Mouse (Mus musculus) kidney, embryonic 15.5 days (tissue): ENCODE data around the gene Pkp1. TPM values are rescaled to one million over a fixed set of nuclear protein-coding genes. Genes with fewer than 3 reads are reported as not detected.
A peak's percentile ranks its signal among the peaks of the same experiment; 100 is the strongest.

Experiments used
- ATAC-seq: fragments of 200-750 bp; cut with Nextera tagmentation; replicated peaks from 2 replicates; pipeline ENCODE4 v1.8.0; 2017; ENCODE audit warnings: moderate TSS enrichment; ENCODE audit not compliant: low FRiP score
- H3K27ac ChIP-seq: fragments of 300-500 bp; sonication (generic); 2 replicates; pipeline ENCODE4 v1.5.1; 2015; ENCODE audit warnings: mild to moderate bottlenecking, inconsistent platforms
- H3K27me3 ChIP-seq: fragments of 300-500 bp; sonication (generic); 2 replicates; pipeline ENCODE4 v1.6.1; 2015; ENCODE audit warnings: inconsistent platforms
- H3K36me3 ChIP-seq: fragments of 300-500 bp; sonication (generic); 2 replicates; pipeline ENCODE4 v1.6.1; 2015; ENCODE audit warnings: inconsistent platforms
- H3K4me1 ChIP-seq: fragments of 300-500 bp; sonication (generic); 2 replicates; pipeline ENCODE4 v1.6.1; 2015; ENCODE audit warnings: inconsistent platforms
- H3K4me2 ChIP-seq: fragments of 300-500 bp; sonication (generic); 2 replicates; pipeline ENCODE4 v1.6.1; 2015; ENCODE audit warnings: moderate library complexity, mild to moderate bottlenecking, inconsistent platforms
- H3K4me3 ChIP-seq: fragments of 300-500 bp; sonication (generic); replicated peaks from 2 replicates; pipeline ENCODE4 v1.5.1; 2015; ENCODE audit warnings: mild to moderate bottlenecking, inconsistent platforms
- H3K9ac ChIP-seq: fragments of 300-500 bp; sonication (generic); 2 replicates; pipeline ENCODE4 v1.6.1; 2015; ENCODE audit warnings: mild to moderate bottlenecking, inconsistent platforms
- H3K9me3 ChIP-seq: fragments of 300-500 bp; sonication (generic); replicated peaks from 2 replicates; pipeline ENCODE4 v1.6.1; 2016; ENCODE audit warnings: inconsistent platforms
- WGBS: fragments of 180-500 bp; shearing (Covaris S2); methylation state at CpG from one replicate; pipeline ENCODE4 v1.1.7; 2015; ENCODE audit warnings: mixed read lengths; 5-methylcytosine and 5-hydroxymethylcytosine counted together
- polyA plus RNA-seq: library from polyadenylated mRNA; unstranded; fragments of >200 nt; fragmentation: Nextera tagmentation; extraction: Ambion mirVana; gene quantifications from 2 replicates; pipeline ENCODE4 v1.2.1, GENCODE M21; 2015

Pkp1 gene
- polyA plus RNA-seq, 1 experiment from 2014 or later: 0.35 TPM

DNA sequence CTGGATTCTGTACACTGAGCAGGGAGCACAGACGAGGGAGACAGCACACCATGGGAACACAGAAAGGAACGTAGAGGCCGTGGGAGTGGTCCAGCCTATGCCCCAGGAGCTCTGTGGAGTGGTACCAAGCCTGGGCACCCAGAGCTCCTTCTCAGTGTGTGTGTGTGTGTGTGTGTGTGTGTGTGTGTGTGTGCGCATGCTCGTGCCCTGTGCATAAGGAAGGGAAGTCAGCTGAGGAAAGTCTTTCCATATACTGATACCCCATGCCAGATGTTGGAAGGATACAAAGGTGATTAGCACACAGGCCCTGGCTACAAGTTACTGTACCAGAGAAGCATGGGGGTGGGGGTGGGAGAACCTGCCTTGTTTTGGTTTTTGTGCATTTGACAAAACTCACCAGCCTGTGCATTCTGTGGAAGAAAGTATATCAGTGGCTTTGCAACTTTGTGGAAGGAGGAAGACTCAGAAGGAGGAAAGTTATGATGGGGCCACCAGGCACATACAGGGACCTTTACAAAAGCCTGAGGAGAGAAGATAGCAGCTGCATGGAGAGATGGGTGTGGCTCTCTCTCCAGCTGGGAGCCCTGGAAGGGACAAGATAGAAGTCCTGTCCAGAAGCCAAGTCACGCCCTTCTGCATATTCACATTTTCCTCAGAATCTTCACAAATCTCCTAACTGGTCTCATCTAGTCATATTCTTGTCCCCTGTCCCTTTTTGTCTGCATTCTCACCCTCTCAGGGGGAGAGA, 22.4 kb upstream of the Pkp1 start:
- Histone ChIP-seq H3K27ac (no peak overlapping the region), H3K9ac (no peak overlapping the region), H3K4me3 (no peak overlapping the region), H3K4me2 (no peak overlapping the region), H3K27me3 (0 out of 2 replicates have a peak, but pooled peaks cover 19% of the 10 kb centered on the region), H3K36me3 (no peaks in the 10 kb centered on the region), H3K4me1 (0 out of 2 replicates have a peak, but pooled peaks cover 2% of the 10 kb centered on the region), H3K9me3 (no peaks in the 10 kb centered on the region)
- peak; percentile 74; the same call in 1 of the 2 replicates for ATAC-seq
- WGBS: 73% methylated on average over 6 of the region's 6 CpGs

DNA sequence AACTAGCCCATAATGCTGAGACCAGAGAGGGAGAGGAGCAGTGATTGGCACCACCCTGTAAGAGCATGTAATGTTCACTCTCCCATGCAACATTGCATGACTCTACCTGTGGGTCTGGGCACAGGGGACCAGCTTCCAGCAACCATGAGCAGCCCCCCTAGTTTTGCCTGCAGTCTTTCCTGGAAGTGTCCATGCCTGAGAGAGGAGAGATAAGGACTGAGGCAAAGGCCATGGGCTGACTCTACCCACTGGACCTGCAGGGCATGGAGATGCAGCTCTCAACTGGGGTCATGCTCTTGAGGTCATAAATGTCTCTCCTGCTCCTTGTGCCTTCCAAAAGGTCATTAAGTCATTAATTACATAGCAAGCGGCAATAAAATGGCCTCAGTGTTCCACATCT, 17.1 kb upstream of the Pkp1 start:
- 36% methylated on average over 1 of the region's 1 CpGs for WGBS
- ATAC-seq: no peak
- H3K4me2 ChIP-seq: no peak overlapping the region

DNA sequence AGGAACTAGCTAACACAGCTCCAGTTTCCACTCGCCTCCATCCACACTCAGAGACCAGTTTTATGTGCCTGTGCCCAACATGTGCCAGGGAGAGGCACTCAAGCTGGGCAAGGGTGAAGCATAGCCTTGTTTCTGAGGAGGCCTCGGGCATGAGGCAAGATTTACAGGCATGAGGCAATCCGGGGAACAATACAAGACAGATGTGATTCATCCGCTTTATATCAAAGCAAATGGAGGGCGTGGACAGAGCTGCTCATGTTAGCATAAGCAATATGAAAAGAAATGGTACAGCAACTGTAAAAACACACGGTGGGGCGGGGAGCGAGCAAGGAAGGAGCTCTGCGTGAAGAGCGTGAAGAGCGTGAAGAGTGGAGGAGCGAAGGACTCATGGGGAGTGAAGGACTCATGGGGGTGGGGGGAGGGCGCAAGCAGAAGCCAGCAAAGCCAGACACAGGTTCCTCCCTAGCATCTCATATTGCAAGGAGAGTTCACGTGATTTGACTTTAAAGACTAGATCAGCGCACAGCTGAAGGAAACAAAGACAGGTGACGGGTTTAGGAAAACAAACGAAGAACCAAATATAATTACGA, 14.8 kb upstream of the Pkp1 start:
- ATAC-seq: peak; percentile 70; the same call in 1 of the 2 replicates
- no peaks in the 10 kb centered on the region for H3K27me3 ChIP-seq
- 48% methylated on average over 18 of the region's 18 CpGs for WGBS

More for the DNA sequence above, 17.1 kb upstream of the Pkp1 start:
- H3K9ac ChIP-seq: no peak overlapping the region
- no peaks in the 10 kb centered on the region for H3K36me3 ChIP-seq
- no peak overlapping the region for H3K27ac ChIP-seq
- H3K4me1 ChIP-seq: peaks cover 4% of the 10 kb centered on the region; the same call in 1 of the 2 replicates
- H3K27me3 ChIP-seq: no peaks in the 10 kb centered on the region
- no peaks in the 10 kb centered on the region for H3K9me3 ChIP-seq
- no peak overlapping the region for H3K4me3 ChIP-seq

DNA sequence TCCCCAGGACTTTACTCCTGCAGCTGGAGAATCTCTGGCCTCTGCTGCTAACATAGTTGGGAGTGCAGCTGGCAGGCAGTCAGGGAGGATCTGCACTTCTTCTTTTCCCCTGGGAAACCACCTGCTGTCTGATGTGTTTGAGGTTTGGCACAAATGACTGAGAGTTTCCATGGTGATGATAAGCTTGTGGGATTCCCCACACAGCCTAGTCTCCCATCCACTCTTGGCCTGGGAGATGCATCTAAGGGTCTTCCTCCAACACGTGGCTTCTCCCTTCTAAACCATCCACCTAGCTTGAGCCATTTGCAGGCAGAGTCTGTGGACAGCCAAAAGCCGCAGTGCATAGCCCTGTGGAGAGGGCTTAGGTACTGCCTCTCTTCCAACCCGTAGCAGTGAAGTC, 10.9 kb upstream of the Pkp1 start:
- Histone ChIP-seq H3K36me3 (no peaks in the 10 kb centered on the region), H3K9ac (no peak overlapping the region), H3K27ac (no peak overlapping the region), H3K4me1 (peaks cover 4% of the 10 kb centered on the region; the same call in 1 of the 2 replicates), H3K4me2 (no peak overlapping the region), H3K9me3 (no peaks in the 10 kb centered on the region), H3K27me3 (no peaks in the 10 kb centered on the region), H3K4me3 (no peak overlapping the region)
- no peak for ATAC-seq
- 59% methylated on average over 3 of the region's 3 CpGs for WGBS

More for the DNA sequence above, 14.8 kb upstream of the Pkp1 start:
- Histone ChIP-seq H3K4me1 (peaks cover 4% of the 10 kb centered on the region; the same call in 1 of the 2 replicates), H3K27ac (0 out of 2 replicates have a peak overlapping the region, but pooled peaks have one; percentile 34), H3K9me3 (no peaks in the 10 kb centered on the region), H3K4me2 (peak overlapping the region; percentile 3; the same call in 1 of the 2 replicates), H3K4me3 (no peak overlapping the region), H3K9ac (no peak overlapping the region), H3K36me3 (no peaks in the 10 kb centered on the region)

DNA sequence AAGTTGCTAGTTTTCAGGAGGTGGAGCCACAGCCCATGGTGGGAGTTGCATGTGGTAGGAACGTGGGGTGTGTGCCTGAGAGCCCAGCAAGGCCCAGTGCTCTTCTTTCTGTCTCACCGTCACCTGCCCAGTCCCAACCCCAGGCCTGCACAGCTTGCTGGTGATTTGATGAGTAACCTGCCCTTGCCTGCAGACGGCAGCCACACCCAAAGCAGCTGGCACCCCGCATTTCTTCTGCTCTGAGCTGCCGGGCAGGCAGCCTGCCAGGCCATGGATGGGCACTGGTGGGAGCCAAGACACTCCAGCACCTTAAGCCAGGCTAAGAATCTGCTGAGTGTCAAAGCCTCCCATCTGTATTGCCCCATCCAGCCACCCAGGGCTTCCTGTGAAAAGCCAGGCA, 6.8 kb upstream of the Pkp1 start:
- Histone ChIP-seq H3K4me1 (no peaks in the 10 kb centered on the region), H3K9me3 (no peaks in the 10 kb centered on the region), H3K36me3 (no peaks in the 10 kb centered on the region), H3K9ac (no peak overlapping the region), H3K4me2 (no peak overlapping the region), H3K4me3 (no peak overlapping the region), H3K27me3 (peaks cover 38% of the 10 kb centered on the region), H3K27ac (no peak overlapping the region)
- 72% methylated on average over 5 of the region's 5 CpGs for WGBS
- no peak for ATAC-seq

DNA sequence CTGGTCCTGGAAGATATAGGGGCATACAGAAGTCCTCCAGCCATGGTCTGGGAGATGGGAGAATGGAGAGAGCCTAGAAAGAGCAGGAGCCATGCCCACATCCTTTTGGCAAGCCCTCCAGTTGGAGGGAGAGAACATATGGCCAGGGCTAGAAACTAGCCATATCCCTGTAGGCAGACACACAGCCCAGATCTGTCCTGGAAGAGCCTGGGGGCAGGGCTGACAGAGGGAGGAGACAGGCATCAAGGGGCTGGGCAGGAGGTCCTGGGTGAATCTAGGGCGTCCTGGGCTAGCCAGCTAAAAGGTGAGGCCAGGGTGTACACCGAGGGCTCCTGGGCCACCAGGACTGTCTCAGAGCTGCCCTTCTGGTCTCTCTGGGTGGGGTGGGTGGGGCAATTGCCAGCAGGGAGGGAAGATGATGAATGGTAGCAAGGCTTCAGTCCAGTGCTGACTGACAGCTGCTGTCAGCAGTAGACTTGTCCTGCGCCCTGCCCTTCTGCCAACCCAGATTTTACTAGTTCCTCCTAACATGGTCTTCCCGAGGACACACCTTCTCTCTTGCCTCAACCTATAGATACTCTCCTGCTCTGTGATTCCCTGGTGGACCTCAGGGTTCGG, 5.5 kb upstream of the Pkp1 start:
- Histone ChIP-seq H3K27ac (no peak overlapping the region), H3K27me3 (peaks cover 51% of the 10 kb centered on the region), H3K4me3 (no peak overlapping the region), H3K36me3 (no peaks in the 10 kb centered on the region), H3K9me3 (no peaks in the 10 kb centered on the region), H3K9ac (no peak overlapping the region), H3K4me2 (no peak overlapping the region), H3K4me1 (no peaks in the 10 kb centered on the region)
- ATAC-seq: no peak
- WGBS: 73% methylated on average over 5 of the region's 5 CpGs

DNA sequence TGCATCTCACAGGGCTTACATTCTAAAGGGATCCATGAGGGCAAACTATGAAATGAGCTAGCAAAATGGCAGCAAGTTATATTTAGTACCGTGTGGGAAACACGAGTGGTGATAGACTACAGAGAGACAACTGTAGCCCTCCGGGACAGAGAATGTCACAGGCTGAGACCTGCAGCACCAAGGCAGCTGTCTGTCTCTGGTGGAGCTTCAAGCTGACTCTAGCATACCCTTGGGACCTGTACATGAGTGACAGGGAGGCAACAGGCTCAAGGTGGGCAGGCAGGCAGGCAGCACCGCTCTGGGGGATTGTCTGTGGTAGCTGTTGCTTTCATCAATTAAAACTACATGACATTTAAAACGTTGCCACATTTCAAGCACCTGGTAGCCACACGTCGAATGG, 4.2 kb upstream of the Pkp1 start:
- ATAC-seq: no peak
- peaks cover 64% of the 10 kb centered on the region for H3K27me3 ChIP-seq
- WGBS: 76% methylated on average over 7 of the region's 7 CpGs

DNA sequence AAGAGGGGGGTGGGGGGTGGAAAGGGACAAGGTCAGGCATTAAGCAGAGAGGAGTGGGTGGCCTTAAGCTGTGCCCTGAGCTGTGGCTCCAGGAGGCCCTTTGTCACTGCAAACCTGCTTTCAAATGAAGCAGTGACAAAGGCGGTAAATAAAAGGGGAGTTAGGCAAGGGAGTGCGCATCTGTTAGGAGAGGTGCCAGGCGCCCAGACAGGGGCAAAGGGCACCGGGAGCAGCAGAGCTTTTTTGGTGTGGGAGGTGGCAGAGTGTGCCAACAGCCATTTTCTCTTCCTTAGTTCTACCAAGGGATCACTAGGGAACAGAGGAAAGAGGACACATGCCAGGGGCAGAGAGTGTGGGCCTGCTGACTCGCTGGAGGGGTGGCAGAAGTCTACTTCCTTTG, 1.8 kb downstream of the Pkp1 start:
- Histone ChIP-seq H3K27ac (no peak overlapping the region), H3K9me3 (no peaks in the 10 kb centered on the region), H3K9ac (no peak overlapping the region), H3K4me2 (no peak overlapping the region), H3K27me3 (peaks cover 84% of the 10 kb centered on the region), H3K4me1 (peaks cover 10% of the 10 kb centered on the region; the same call in 1 of the 2 replicates), H3K4me3 (no peak overlapping the region), H3K36me3 (no peaks in the 10 kb centered on the region)
- 11% methylated on average over 5 of the region's 5 CpGs for WGBS
- ATAC-seq: no peak

More for the DNA sequence above, 4.2 kb upstream of the Pkp1 start:
- Histone ChIP-seq H3K36me3 (no peaks in the 10 kb centered on the region), H3K9ac (no peak overlapping the region), H3K27ac (no peak overlapping the region), H3K4me3 (no peak overlapping the region), H3K9me3 (no peaks in the 10 kb centered on the region), H3K4me1 (peaks cover 10% of the 10 kb centered on the region; the same call in 1 of the 2 replicates), H3K4me2 (no peak overlapping the region)

DNA sequence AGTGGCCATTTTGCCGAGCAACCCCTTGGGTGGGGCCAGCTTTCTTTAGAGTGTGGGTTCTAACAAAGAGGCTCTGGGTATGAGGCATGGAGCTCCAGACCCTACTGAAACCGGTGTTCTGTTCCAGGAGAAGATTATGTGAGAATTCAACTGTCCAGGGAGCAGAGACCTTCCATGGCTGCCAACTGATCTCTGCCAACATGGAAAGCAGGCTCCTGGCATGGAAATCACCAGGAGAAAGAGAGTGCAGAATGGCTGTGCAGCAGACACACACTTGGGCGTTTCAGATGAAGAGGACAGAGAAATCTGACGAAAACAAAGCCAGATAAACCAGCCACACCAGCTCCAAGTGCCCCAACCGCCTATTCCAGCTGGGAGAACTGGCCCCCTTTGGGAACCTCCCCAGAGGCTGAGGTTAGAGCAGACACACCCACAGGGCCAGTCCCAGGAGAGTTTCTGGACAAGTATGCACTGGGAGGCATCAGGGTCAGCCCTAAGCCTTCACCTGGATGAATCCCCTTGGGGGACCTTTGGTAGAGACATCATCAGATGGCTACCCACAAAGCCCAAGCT, 2.4 kb downstream of the Pkp1 start:
- H3K4me2 ChIP-seq: no peak overlapping the region
- peaks cover 10% of the 10 kb centered on the region; the same call in 1 of the 2 replicates for H3K4me1 ChIP-seq
- H3K27me3 ChIP-seq: peaks cover 78% of the 10 kb centered on the region
- H3K9ac ChIP-seq: no peak overlapping the region
- H3K36me3 ChIP-seq: no peaks in the 10 kb centered on the region
- H3K27ac ChIP-seq: no peak overlapping the region
- H3K4me3 ChIP-seq: no peak overlapping the region
- H3K9me3 ChIP-seq: no peaks in the 10 kb centered on the region
- WGBS: 56% methylated on average over 5 of the region's 5 CpGs
- ATAC-seq: no peak

DNA sequence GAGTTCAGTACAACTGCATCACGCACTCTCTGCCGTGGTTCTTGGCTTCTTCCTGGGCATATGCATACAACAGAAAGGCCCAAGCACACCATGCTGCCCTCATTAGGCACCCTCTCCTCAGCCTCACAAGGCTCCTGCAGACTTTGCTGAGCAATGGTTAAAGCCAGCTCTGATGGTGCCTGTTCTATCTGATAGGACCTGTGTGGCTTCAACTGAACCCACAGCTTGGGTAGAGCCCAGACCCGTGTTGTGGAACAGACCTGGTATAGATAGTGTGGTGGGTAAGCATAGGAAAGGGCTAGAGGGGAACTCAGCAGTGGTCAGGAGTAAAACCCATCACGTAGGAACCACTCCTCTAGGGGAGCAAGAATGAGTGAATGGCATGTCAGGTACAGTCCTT, 5.3 kb downstream of the Pkp1 start:
- H3K27ac ChIP-seq: no peak overlapping the region
- peaks cover 66% of the 10 kb centered on the region for H3K27me3 ChIP-seq
- 76% methylated on average over 4 of the region's 4 CpGs for WGBS

DNA sequence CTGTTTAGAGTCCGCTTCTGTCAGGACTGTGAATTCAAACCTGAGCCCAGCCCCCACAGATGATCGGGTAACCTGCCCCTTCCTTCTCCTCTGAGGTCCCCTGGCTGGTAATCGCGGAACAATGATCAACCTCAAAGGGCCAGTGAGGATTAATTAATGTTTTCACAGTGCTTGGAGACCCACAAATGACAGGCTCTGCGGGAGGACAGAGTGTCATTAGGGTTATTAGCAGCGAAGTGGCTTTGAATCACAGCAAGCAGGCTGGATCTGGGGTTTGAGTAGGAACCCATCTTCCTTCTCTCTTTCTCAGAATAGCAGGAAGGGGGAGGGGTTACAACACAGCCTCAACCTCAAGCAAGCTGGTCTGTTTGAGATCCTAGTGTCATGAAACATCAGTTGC, 9.6 kb downstream of the Pkp1 start:
- 5% methylated on average over 6 of the region's 6 CpGs for WGBS
- 0 out of 2 replicates have a peak overlapping the region, but pooled peaks have one; percentile 8 for H3K9ac ChIP-seq
- no peaks in the 10 kb centered on the region for H3K36me3 ChIP-seq
- no peak overlapping the region for H3K4me3 ChIP-seq
- no peak overlapping the region for H3K4me2 ChIP-seq
- ATAC-seq: no peak
- peaks cover 4% of the 10 kb centered on the region; the same call in 1 of the 2 replicates for H3K4me1 ChIP-seq
- H3K9me3 ChIP-seq: no peaks in the 10 kb centered on the region
- H3K27me3 ChIP-seq: peaks cover 27% of the 10 kb centered on the region
- H3K27ac ChIP-seq: no peak overlapping the region

More for the DNA sequence above, 5.3 kb downstream of the Pkp1 start:
- Histone ChIP-seq H3K9ac (no peak overlapping the region), H3K4me3 (no peak overlapping the region), H3K9me3 (no peaks in the 10 kb centered on the region), H3K4me1 (peaks cover 6% of the 10 kb centered on the region), H3K4me2 (no peak overlapping the region), H3K36me3 (no peaks in the 10 kb centered on the region)
- no peak for ATAC-seq

DNA sequence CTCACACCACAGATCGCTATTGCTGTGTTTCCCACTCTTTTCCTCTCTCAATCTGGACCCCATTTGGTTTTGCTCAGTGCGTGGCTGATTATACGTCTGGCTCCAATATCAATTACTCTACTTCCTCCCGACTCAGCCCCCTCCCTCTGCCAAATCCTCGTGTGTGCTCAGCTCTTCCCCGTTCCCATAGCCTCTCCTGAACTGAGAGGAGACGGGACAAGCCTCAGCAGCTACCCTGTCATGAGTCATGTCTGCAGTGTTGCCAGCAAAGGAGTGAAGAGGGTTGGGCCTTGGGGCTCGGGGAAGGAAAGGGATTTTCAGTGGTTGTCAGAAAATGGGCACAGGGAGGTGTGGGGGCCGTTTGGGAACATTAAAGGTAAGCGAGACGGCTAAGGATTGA, 12.3 kb downstream of the Pkp1 start:
- Histone ChIP-seq H3K4me3 (no peak overlapping the region), H3K27me3 (peaks cover 16% of the 10 kb centered on the region), H3K27ac (no peak overlapping the region), H3K9me3 (no peaks in the 10 kb centered on the region), H3K4me2 (no peak overlapping the region), H3K36me3 (no peaks in the 10 kb centered on the region), H3K9ac (no peak overlapping the region), H3K4me1 (peaks cover 4% of the 10 kb centered on the region; the same call in 1 of the 2 replicates)
- 54% methylated on average over 11 of the region's 11 CpGs for WGBS
- no peak for ATAC-seq
